Mouse (Mus musculus) heart, postnatal 4 days (tissue): Measurements from ENCODE around the gene Smyd1. TPM values are rescaled to one million over a fixed set of nuclear protein-coding genes. Genes with fewer than 3 reads are reported as not detected.
"Not testable (repeated sequence)": the region's sequence is repeated elsewhere in the genome, so short reads cannot be mapped to it uniquely, and the experiment has no call there.

Experiments used
- DNase-seq: peaks from one replicate; pipeline ENCODE4 v3.0.0; 2021
- total RNA-seq, 2 experiments: library from RNA; stranded (reverse); gene quantifications; 2 replicates each; pipeline ENCODE4 v1.2.3; 2021

Smyd1 gene
- 100 to 1,000 TPM; 351 to 365 TPM for total RNA-seq

GRCm38 (mm10) chr6:71321826-71322283 lies at the start of gene Smyd1:
Gene Smyd1 (minus strand): TSS chr6:71322233.
- DNase-seq, result no peak

GRCm38 (mm10) chr6:71371085-71371605 lies 49.1 kb upstream of the Smyd1 start:
- DNase-seq, result no peak

DNA sequence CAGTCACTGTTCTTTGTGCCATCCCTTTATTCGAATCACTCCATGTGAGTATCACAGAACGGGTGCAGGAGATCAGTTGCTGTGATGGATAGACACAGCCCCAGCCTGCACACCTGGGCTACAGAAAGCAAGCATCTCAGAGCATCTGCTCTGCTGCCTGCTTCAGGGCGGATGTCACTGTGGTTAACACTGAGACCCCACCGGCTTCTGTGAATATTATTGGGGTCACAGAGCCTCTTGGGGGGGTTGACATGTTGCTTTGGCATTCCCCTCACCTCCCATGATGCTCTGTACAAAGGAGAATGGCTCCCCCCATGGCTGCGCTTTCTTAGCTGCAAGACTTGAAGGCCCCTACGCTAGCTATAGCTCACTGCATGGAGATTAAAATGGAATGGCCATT lies 47.4 kb upstream of the Smyd1 start:
- DNase-seq, result no peak

DNA sequence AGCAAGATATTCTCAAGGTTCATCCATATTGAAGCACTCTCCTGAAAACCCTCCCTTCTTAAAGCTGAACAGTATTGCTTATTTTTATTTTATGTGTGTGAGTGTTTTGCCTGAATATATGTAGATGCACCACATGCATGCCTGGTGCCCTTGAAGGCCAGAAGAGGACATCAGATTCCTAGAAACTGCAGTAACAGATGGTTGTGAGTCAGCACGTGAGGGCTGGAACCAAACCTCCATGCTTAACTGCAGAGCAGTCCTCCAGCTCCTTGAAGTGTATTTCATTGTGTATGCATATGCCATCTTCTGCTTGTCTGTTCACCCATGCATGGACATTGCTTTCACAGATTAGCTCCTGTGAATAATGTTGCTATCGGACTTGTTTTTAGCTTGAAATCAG lies 42.0 kb upstream of the Smyd1 start:
- DNase-seq, result no peak

DNA sequence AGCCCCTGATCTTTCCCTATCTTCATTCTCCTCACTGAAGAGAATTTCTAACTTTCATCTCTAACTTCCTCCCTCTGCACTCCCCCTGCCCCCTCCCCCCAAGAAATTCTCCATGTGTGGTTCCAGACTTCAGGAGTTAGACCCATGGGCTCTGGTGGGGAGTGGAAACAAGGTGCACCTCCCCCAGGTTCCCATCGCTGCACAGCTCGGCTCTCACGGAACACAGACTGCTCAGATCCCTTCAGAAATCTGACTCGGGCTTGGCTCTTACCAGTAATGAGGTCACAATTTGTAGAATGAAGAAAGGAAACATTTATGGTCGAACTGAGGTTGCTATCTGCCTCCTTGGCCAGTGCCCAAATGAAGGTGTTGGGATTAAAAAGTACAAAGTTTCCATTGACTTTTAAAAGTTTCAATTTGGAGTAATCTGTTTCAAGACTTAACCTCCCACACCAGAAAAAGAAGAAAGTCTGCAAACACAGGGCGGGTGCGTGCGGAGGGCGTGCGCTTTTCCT lies 39.2 kb upstream of the Smyd1 start:
- no peak for DNase-seq

DNA sequence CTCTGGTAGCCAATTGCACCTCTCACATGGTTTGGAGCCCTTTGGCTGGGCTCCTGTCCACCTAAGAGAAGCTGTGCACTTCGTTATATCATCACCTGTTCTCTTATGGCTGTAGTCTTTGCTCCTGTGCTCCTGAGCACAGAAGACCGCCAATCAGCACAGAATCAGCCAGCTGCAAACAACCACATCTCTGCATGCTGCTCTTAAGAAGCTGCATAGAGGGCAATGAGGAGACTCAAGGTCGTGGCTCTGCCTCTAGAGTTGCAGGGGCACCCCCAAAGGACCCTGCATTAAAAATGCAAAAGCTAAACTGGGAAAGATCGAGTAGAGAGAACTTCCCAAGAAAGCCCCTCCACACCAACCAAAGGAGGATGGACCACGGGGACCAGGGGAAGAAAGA lies 38.7 kb upstream of the Smyd1 start:
- no peak for DNase-seq

DNA sequence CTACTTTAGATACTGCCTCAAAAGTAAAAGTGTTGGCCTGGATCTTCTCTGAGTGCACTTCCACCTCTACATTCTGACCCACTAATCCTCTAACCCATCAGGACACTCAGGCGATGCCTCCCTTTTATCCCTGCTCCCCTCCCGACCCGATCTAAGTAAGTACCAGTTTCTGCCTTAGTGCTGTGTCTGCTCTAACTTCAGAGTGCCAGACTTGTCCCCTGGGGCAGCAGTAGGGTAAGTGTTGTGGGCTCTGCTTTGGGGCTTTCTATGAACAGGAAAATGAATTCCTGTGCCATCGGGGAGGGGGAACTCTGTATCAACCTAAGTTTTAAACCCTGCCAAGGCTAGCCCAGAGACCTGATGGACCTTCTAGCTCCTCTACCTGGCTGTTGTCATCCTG lies 38.2 kb upstream of the Smyd1 start:
- no peak for DNase-seq

GRCm38 (mm10) chr6:71357493-71357892 lies 35.5 kb upstream of the Smyd1 start:
- DNase-seq, result no peak

- no peak for DNase-seq
These were observed 31.7 kb upstream of the Smyd1 start for GRCm38 (mm10) chr6:71353722-71354121.

GRCm38 (mm10) chr6:71352866-71353427 lies 30.9 kb upstream of the Smyd1 start:
- no peak for DNase-seq

- DNase-seq, result no peak
These were observed 30.2 kb upstream of the Smyd1 start for GRCm38 (mm10) chr6:71352201-71352600.

DNA sequence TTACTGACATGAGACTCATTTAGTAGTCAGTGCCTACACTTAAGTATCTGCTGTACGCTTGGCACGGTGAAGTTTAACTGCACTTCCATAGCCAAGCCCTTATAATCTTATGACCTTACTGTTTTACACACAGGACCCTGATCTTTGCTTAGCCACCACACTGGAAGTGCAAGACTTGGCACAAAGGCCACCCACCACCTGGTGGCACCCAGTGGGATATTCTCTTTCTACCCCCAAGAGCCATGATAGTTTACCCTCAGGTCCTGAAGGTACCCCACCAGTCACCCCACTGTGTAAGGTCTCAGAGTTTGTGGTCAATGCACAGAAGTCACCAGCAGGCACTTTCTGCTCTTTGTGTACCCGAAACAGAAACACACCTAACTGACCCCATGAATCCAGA lies 29.2 kb upstream of the Smyd1 start:
- no peak for DNase-seq

DNA sequence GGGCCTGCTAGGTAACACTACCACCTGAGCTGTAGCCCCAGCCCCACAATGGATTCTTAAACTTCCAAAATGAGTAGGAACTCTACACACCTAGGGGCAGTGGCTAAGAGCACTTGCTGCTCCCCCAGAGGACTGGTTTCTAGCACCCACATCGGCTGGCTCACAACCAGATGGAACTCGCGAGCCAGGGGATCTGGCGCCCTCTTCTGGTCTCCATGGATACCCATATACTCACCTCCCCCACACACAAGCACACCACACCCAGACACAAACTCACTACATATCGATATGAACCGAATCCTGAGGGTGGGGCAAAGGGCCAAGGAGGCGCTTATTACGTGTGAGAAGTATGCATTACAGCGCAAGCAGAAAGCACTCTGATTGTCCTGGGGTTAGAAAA lies 26.0 kb upstream of the Smyd1 start:
- DNase-seq, result no peak

DNA sequence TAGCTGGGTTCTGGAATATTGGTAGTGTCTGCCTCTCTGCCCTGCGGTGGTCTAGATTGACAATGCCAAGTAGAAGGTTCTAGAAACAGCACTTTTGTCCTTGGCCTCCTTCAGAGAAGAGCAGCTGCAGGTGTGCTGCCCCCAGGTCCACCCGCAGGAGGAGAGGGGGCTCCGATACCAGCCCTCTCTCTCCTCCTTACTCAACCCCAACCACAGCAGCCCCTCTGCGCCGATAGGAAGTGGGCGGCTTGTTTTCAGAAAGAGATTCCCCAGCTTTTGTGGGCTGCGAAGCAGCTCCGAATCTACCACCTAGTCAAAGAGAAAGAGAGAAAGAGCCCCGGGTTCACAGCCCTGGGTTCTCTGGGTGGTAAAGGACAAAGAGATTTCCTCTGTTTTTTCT lies 19.1 kb upstream of the Smyd1 start:
- DNase-seq, result no peak

GRCm38 (mm10) chr6:71339351-71339750 lies 17.3 kb upstream of the Smyd1 start:
- DNase-seq, result no peak

DNA sequence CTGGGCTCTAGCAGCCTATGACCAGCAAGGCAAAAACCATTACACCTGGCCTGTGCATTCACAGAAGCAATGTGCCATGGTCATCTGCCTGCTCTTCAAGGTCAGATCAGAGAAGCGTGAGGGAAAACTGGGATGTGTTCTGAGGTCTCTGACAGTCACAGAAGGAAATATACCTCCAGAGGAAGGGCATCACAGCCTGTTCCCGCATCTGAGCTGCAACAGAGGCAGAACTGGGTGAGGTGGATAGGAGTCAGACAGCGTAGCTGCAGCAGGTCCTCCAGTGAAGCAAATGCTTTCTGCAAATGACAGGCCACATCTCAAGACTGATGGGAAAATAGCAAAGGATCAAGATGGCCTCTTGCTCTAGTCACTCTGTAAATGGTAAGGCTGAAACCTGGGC lies 16.9 kb upstream of the Smyd1 start:
- no peak for DNase-seq

- no peak for DNase-seq
These were observed 15.6 kb upstream of the Smyd1 start for GRCm38 (mm10) chr6:71337666-71338065.

DNA sequence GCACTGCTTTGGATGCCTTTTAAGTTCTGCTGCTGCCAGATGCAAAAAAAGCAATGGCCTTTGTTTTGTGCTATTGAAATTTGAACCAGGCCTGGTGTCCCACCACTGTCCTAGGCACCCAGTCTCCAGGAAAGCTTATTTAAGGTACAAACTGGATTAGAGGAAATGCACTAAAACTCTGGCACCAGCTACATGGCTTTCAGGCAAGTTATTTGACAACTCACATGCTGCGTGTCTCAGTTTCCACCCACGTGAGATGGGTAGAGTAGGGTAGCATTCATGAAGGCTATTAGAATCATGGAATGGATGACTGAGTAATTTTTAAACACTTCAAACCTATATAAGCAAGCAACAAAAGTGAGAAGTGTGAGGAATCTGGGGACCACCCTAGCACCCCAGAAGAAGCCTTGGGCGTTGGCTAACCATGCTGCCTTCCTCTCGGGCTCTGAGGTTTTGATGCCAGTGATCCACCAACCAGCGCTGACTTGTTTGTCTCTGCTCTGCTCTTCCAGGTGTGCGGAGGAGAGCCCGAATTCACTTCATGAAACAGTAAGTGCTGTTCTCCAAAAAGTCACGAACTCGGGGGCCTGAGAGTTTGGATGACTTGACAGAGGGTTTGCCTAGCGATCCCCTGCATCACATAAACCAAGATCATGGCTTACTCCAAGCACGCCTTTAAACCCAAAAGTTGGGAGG lies 11.7 kb upstream of the Smyd1 start:
- no peak for DNase-seq

GRCm38 (mm10) chr6:71333031-71333430 lies 11.0 kb upstream of the Smyd1 start:
- DNase-seq, result no peak

DNA sequence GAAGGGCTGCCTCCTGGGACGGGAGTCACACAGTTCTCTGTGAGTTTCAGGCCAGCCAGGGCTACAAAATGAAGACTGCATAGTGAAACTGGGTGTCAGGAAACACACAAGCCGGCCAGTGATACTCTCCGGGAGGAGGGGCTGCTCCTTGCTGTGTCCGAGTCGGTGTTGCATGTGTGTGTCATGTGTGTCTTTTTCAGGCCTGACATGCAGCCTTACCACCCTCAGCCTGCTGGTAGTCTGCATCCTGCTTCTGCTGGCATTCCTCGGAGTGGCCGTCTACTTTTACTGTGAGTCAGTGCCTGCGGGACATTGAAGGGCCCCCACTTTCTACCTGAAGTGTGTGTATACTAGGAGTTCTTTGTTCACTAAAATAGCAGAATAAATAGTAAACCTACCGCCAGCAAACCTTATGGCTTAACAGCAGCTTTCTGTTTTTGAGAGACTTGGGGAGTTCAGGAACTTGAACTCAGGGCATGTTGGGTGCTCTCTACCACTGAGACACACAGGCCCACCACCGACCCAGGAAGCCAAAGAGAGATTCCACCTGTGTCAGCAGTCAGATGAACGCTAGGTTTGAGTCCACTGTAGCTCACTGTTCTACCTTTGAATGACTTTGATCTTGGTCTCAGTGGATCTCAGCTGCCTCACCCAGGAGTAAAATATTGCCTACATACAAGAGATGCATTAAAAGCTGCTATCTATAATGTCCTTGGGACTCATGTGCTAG lies 10.4 kb upstream of the Smyd1 start:
- no peak for DNase-seq

- not testable (repeated sequence) for DNase-seq
These were observed 9.5 kb upstream of the Smyd1 start for GRCm38 (mm10) chr6:71331491-71331890.

DNA sequence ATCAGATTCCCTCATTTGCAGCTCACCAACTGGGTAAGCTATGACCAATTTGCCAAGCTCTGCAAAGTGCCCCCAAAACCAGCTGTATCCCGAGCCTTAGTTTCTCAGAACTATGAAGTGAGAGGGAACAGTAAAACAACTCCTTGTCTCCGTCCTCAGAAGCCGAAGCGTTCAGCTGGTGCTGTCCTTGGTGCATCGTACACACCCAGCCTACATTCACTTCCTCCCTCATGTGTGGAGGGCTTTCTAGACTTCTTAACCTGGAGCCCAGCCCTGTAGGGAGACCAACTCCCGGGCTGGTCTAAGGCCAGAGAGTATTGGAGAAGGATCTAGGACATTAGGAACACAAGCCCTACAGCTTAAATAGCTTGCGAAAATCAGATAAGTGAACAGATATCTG lies 8.5 kb upstream of the Smyd1 start:
- DNase-seq, result no peak

GRCm38 (mm10) chr6:71329881-71330280 lies 7.8 kb upstream of the Smyd1 start:
- DNase-seq, result no peak
